Mouse (Mus musculus): Measurements from ENCODE around the gene Cacna1e.

DNA sequence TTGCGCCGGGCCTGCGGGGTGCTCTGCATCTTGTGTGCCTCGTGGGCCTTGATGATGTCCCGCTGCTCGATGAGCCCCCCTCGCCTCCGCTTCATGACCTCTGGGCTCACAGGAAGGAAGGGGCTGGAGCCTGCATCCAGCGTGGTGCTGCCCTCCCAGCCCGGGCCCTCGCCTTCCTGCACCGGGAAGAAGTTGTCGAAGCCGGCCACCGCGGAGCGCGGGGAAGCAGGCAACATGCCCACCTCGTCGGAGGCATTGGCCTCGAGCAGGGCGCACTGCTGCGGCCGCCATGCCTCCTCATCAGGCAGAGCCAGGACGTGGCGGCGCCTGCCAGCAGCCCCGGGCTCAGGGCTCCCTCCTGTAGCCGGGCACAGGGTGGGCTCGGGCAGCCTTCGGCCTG, 85.0 kb downstream of the Cacna1e start:
- no peak for TF ChIP-seq CTCF (IDR thresholded peaks at IDR 0.05; ENCODE audit: low read depth)
- TF ChIP-seq EP300 (IDR thresholded peaks at IDR 0.05; ENCODE audit: low read depth), result no peak

All from liver, embryonic 14.5 days (tissue).